In genomic region chr5:88426753-88427152, GRCm38 (mm10) we compare ENCODE assay signal across 22 mouse cellular contexts. TPM values are rescaled to one million over a fixed set of nuclear protein-coding genes. Genes with fewer than 3 reads are reported as not detected.
DNase-seq lines count a peak whose midpoint lies in the region; ATAC-seq and TF ChIP-seq lines count a peak whose summit lies in the region.
"Had no signal": no experiment of that assay in that cellular context is flagged by ENCODE, and none has a peak within 500 bp of the region (broad histone marks: within the 10 kb centered on the region; RNA-seq: fewer than 3 reads in every experiment).

No protein-coding gene starts in this region.

- no peak overlapping the region for H3K4me3 ChIP-seq in forebrain, embryonic 12.5 days (replicated peaks)
- H3K4me3 ChIP-seq in forebrain, postnatal 0 days (ENCODE audit: low read depth, low read length): no peak overlapping the region
- H3K4me3 ChIP-seq in midbrain, embryonic 12.5 days: no peak overlapping the region
- no peak overlapping the region for H3K4me3 ChIP-seq in midbrain, embryonic 11.5 days (ENCODE audit: low read depth, low read length)
- no peak overlapping the region for H3K4me3 ChIP-seq in intestine, embryonic 14.5 days (ENCODE audit: low read depth, low read length)
- H3K4me3 ChIP-seq: heart, embryonic 13.5 days; hindbrain, embryonic 12.5 days; limb, embryonic 13.5 days; myocyte had no signal

- no peaks in the 10 kb centered on the region for H3K9me3 ChIP-seq in forebrain, embryonic 12.5 days
- no peaks in the 10 kb centered on the region for H3K9me3 ChIP-seq in forebrain, postnatal 0 days (ENCODE audit: low read length)
- no peaks in the 10 kb centered on the region for H3K9me3 ChIP-seq in midbrain, embryonic 12.5 days
- no peaks in the 10 kb centered on the region for H3K9me3 ChIP-seq in midbrain, embryonic 11.5 days (ENCODE audit: control insufficient read depth, low read length)
- no peaks in the 10 kb centered on the region for H3K9me3 ChIP-seq in intestine, embryonic 14.5 days (ENCODE audit: control insufficient read depth, low read length)
- H3K9me3 ChIP-seq: heart, embryonic 13.5 days; hindbrain, embryonic 12.5 days; limb, embryonic 13.5 days had no signal

- no peaks in the 10 kb centered on the region for H3K4me1 ChIP-seq in forebrain, embryonic 12.5 days
- H3K4me1 ChIP-seq in forebrain, postnatal 0 days (ENCODE audit: insufficient read depth): no peaks in the 10 kb centered on the region
- no peaks in the 10 kb centered on the region for H3K4me1 ChIP-seq in midbrain, embryonic 12.5 days
- no peaks in the 10 kb centered on the region for H3K4me1 ChIP-seq in midbrain, embryonic 11.5 days (ENCODE audit: control insufficient read depth, insufficient read depth, low read length)
- H3K4me1 ChIP-seq in intestine, embryonic 14.5 days (replicated peaks; ENCODE audit: control insufficient read depth, insufficient read depth, low read length): no peaks in the 10 kb centered on the region
- H3K4me1 ChIP-seq: heart, embryonic 13.5 days; hindbrain, embryonic 12.5 days; limb, embryonic 13.5 days had no signal

- no peaks in the 10 kb centered on the region for H3K27me3 ChIP-seq in forebrain, embryonic 12.5 days
- H3K27me3 ChIP-seq in forebrain, postnatal 0 days (ENCODE audit: insufficient read depth, low read length): no peaks in the 10 kb centered on the region
- H3K27me3 ChIP-seq in midbrain, embryonic 12.5 days: no peaks in the 10 kb centered on the region
- no peaks in the 10 kb centered on the region for H3K27me3 ChIP-seq in midbrain, embryonic 11.5 days (ENCODE audit: control insufficient read depth, insufficient read depth, low read length)
- H3K27me3 ChIP-seq in intestine, embryonic 14.5 days (replicated peaks; ENCODE audit: control insufficient read depth, insufficient read depth, low read length): no peaks in the 10 kb centered on the region
- H3K27me3 ChIP-seq: heart, embryonic 13.5 days; hindbrain, embryonic 12.5 days; limb, embryonic 13.5 days had no signal

- peak; percentile 76; the same call in 1 of the 2 replicates for ATAC-seq in forebrain, embryonic 12.5 days (ENCODE audit: low FRiP score)
- ATAC-seq in forebrain, postnatal 0 days: no peak
- 0 out of 2 replicates have a peak, but pooled peaks have one; percentile 44 for ATAC-seq in midbrain, embryonic 12.5 days (ENCODE audit: low FRiP score, low read depth)
- no peak for ATAC-seq in midbrain, embryonic 11.5 days (ENCODE audit: low FRiP score)
- ATAC-seq in intestine, embryonic 14.5 days (replicated peaks; ENCODE audit: low FRiP score, low TSS enrichment, low read depth): peak; percentile 55; the same call in 1 of the 2 replicates

- H3K4me2 ChIP-seq in forebrain, embryonic 12.5 days: no peak overlapping the region
- H3K4me2 ChIP-seq in forebrain, postnatal 0 days (ENCODE audit: low read depth): no peak overlapping the region
- no peak overlapping the region for H3K4me2 ChIP-seq in midbrain, embryonic 12.5 days (replicated peaks)
- no peak overlapping the region for H3K4me2 ChIP-seq in midbrain, embryonic 11.5 days
- no peak overlapping the region for H3K4me2 ChIP-seq in intestine, embryonic 14.5 days (ENCODE audit: low read length)
- H3K4me2 ChIP-seq: heart, embryonic 13.5 days; hindbrain, embryonic 12.5 days; limb, embryonic 13.5 days had no signal

- no peak for TF ChIP-seq CTCF in forebrain, postnatal 0 days (IDR thresholded peaks at IDR 0.05; ENCODE audit: low read depth)

- no peak for DNase-seq in forebrain, postnatal 0 days
- DNase-seq in midbrain, embryonic 11.5 days (ENCODE audit: low spot score, missing footprints): no peak
- no peak for DNase-seq in intestine, embryonic 14.5 days (ENCODE audit: low spot score)
- peak; percentile 49 for DNase-seq in retina, postnatal 7 days (ENCODE audit: low read depth, low spot score)
- no peak for DNase-seq in layer of hippocampus, postnatal 10 days (ENCODE audit: low spot score in 2 of 2)
- no peak for DNase-seq in left cerebral cortex, postnatal 10 days (ENCODE audit: extremely low spot score in 1 of 2, low spot score in 2 of 2)
- DNase-seq: adrenal gland, adult 2 months; cerebellum, adult 9-11 months; kidney, postnatal 14 days; lung, adult 18-20 months; right cerebral cortex, postnatal 4 days; thymus, postnatal 4 days had no signal

- no peak overlapping the region for H3K9ac ChIP-seq in forebrain, embryonic 12.5 days
- H3K9ac ChIP-seq in forebrain, postnatal 0 days: no peak overlapping the region
- H3K9ac ChIP-seq in midbrain, embryonic 12.5 days (replicated peaks): no peak overlapping the region
- no peak overlapping the region for H3K9ac ChIP-seq in midbrain, embryonic 11.5 days (ENCODE audit: low read length)
- no peak overlapping the region for H3K9ac ChIP-seq in intestine, embryonic 14.5 days (ENCODE audit: low read length)
- H3K9ac ChIP-seq: heart, embryonic 13.5 days; hindbrain, embryonic 12.5 days; limb, embryonic 13.5 days had no signal

- intact Hi-C loops in left cerebral cortex, postnatal 10 days (cut with DNase I): no loop called here

- H3K27ac ChIP-seq in forebrain, embryonic 12.5 days: peak overlapping the region; percentile 31; the same call in 1 of the 2 replicates
- no peak overlapping the region for H3K27ac ChIP-seq in forebrain, postnatal 0 days (ENCODE audit: low read depth, low read length)
- no peak overlapping the region for H3K27ac ChIP-seq in midbrain, embryonic 12.5 days (replicated peaks)
- H3K27ac ChIP-seq in midbrain, embryonic 11.5 days (ENCODE audit: low read depth, low read length): no peak overlapping the region
- no peak overlapping the region for H3K27ac ChIP-seq in intestine, embryonic 14.5 days (ENCODE audit: low read depth)
- H3K27ac ChIP-seq: heart, embryonic 13.5 days; hindbrain, embryonic 12.5 days; limb, embryonic 13.5 days; macrophage had no signal

- no peaks in the 10 kb centered on the region for H3K36me3 ChIP-seq in forebrain, embryonic 12.5 days (replicated peaks)
- no peaks in the 10 kb centered on the region for H3K36me3 ChIP-seq in forebrain, postnatal 0 days (ENCODE audit: insufficient read depth)
- H3K36me3 ChIP-seq in midbrain, embryonic 12.5 days: no peaks in the 10 kb centered on the region
- no peaks in the 10 kb centered on the region for H3K36me3 ChIP-seq in midbrain, embryonic 11.5 days (ENCODE audit: control insufficient read depth, insufficient read depth, low read length)
- H3K36me3 ChIP-seq in intestine, embryonic 14.5 days (ENCODE audit: control insufficient read depth, insufficient read depth, low read length): no peaks in the 10 kb centered on the region
- H3K36me3 ChIP-seq: heart, embryonic 13.5 days; hindbrain, embryonic 12.5 days; limb, embryonic 13.5 days had no signal

- 52% methylated on average over 1 of the region's 1 CpGs for WGBS in forebrain, embryonic 12.5 days
- 16% methylated on average over 1 of the region's 1 CpGs for WGBS in forebrain, postnatal 0 days
- 26% methylated on average over 1 of the region's 1 CpGs for WGBS in midbrain, embryonic 12.5 days
- 45% methylated on average over 1 of the region's 1 CpGs for WGBS in midbrain, embryonic 11.5 days
- 21% methylated on average over 1 of the region's 1 CpGs for WGBS in intestine, embryonic 14.5 days

RNA-seq across cellular contexts. Expression of gene Ambn, which starts 29.0 kb away (rescaled TPM):
- not detected in 2 replicates for polyA plus RNA-seq in forebrain, embryonic 12.5 days (2016; fragmentation: Nextera tagmentation; extraction: Ambion mirVana)
- total RNA-seq in forebrain, postnatal 0 days (2014; rRNA removed): not detected in 2 replicates
- not detected in 2 replicates for polyA plus RNA-seq in forebrain, postnatal 0 days (2015; fragmentation: Nextera tagmentation; extraction: Ambion mirVana)
- not detected in 2 replicates for polyA plus RNA-seq in midbrain, embryonic 12.5 days (2016; fragmentation: Nextera tagmentation; extraction: Ambion mirVana)
- polyA plus RNA-seq in midbrain, embryonic 11.5 days (2014; fragmentation: Nextera tagmentation; extraction: Ambion mirVana): not detected in 2 replicates
- polyA plus RNA-seq in intestine, embryonic 14.5 days (2014; fragmentation: Nextera tagmentation; extraction: Ambion mirVana): not detected in 2 replicates
- not detected for total RNA-seq in layer of hippocampus, postnatal 10 days (2021)
- total RNA-seq in left cerebral cortex, postnatal 10 days (2021): not detected
- total RNA-seq: adrenal gland, adult 2 months; layer of hippocampus, postnatal 25 days had no signal
- polyA plus RNA-seq: adrenal gland, adult 2 months; gonadal fat pad, adult 2 months; heart, embryonic 13.5 days; hindbrain, embryonic 12.5 days; macrophage; myocyte; stomach, embryonic 16.5 days had no signal

RNA-seq across cellular contexts. Expression of gene Amtn, which starts 50.8 kb away (rescaled TPM):
- not detected in 2 replicates for polyA plus RNA-seq in forebrain, embryonic 12.5 days (2016; fragmentation: Nextera tagmentation; extraction: Ambion mirVana)
- not detected in 2 replicates for total RNA-seq in forebrain, postnatal 0 days (2014; rRNA removed)
- polyA plus RNA-seq in forebrain, postnatal 0 days (2015; fragmentation: Nextera tagmentation; extraction: Ambion mirVana): not detected in 2 replicates
- not detected in 2 replicates for polyA plus RNA-seq in midbrain, embryonic 12.5 days (2016; fragmentation: Nextera tagmentation; extraction: Ambion mirVana)
- polyA plus RNA-seq in midbrain, embryonic 11.5 days (2014; fragmentation: Nextera tagmentation; extraction: Ambion mirVana): not detected in 2 replicates
- polyA plus RNA-seq in intestine, embryonic 14.5 days (2014; fragmentation: Nextera tagmentation; extraction: Ambion mirVana): not detected in 2 replicates
- total RNA-seq in layer of hippocampus, postnatal 10 days (2021): not detected
- total RNA-seq in left cerebral cortex, postnatal 10 days (2021): not detected
- total RNA-seq: adrenal gland, adult 2 months; layer of hippocampus, postnatal 25 days had no signal
- polyA plus RNA-seq: adrenal gland, adult 2 months; gonadal fat pad, adult 2 months; heart, embryonic 13.5 days; hindbrain, embryonic 12.5 days; macrophage; myocyte; stomach, embryonic 16.5 days had no signal

Comparison
In these comparisons a context has a peak if more than half of its experiments do, and no peak if none do; other contexts are left out.
1. ATAC-seq: peak in forebrain, embryonic 12.5 days (single experiment), midbrain, embryonic 12.5 days (single experiment) and intestine, embryonic 14.5 days (single experiment); none in forebrain, postnatal 0 days (single experiment) and midbrain, embryonic 11.5 days (single experiment).